Mouse (Mus musculus): ENCODE measurements at regions not wholly inside any gene's neighbourhood (a gene's known extent, or its start where the extent isn't known, plus 50 kb on each side); places are given as distances from the start of the nearest gene placed in this dataset.

GRCm38 (mm10) chr16:24124766-24125165, 136.1 kb upstream of the Bcl6 start:
- in situ Hi-C loops (cut with MboI; ENCODE audit: unreplicated experiment in 2 of 2) = loop anchor here in 1 of 2 experiments (25.0 kb wide), 1 partner anchor 1838 kb away; no protein-coding TSS in a partner anchor

DNA sequence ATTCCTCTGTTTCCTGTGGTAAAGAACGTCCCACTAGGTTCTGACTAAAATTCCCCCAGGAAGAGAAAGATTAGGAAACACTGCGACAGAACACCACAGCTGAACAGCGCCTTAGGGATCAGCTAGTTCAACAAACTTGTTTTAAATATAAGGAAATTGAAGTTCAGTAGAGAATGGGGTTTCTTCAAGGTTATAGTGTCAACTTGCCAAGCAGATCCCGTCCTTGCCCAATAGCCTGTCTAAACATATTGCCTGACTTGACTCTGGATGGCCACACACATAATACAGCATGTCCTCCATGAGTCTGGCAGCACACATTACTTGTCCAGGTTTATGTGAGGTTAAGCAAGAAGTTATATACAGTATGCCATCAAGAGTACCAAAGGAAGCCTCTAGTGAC, 135.4 kb upstream of the Bcl6 start:
- in situ Hi-C loops (cut with MboI; ENCODE audit: unreplicated experiment in 2 of 2) = no loop called here

GRCm38 (mm10) chr16:24121633-24122032, 133.0 kb upstream of the Bcl6 start:
- in situ Hi-C loops (cut with MboI; ENCODE audit: unreplicated experiment in 2 of 2) = no loop called here

GRCm38 (mm10) chr16:24120836-24121235, 132.2 kb upstream of the Bcl6 start:
- in situ Hi-C loops (cut with MboI; ENCODE audit: unreplicated experiment in 2 of 2) = no loop called here

- in situ Hi-C loops (cut with MboI; ENCODE audit: unreplicated experiment in 2 of 2) = no loop called here
Measured at GRCm38 (mm10) chr16:24118487-24118886, 129.8 kb upstream of the Bcl6 start.

DNA sequence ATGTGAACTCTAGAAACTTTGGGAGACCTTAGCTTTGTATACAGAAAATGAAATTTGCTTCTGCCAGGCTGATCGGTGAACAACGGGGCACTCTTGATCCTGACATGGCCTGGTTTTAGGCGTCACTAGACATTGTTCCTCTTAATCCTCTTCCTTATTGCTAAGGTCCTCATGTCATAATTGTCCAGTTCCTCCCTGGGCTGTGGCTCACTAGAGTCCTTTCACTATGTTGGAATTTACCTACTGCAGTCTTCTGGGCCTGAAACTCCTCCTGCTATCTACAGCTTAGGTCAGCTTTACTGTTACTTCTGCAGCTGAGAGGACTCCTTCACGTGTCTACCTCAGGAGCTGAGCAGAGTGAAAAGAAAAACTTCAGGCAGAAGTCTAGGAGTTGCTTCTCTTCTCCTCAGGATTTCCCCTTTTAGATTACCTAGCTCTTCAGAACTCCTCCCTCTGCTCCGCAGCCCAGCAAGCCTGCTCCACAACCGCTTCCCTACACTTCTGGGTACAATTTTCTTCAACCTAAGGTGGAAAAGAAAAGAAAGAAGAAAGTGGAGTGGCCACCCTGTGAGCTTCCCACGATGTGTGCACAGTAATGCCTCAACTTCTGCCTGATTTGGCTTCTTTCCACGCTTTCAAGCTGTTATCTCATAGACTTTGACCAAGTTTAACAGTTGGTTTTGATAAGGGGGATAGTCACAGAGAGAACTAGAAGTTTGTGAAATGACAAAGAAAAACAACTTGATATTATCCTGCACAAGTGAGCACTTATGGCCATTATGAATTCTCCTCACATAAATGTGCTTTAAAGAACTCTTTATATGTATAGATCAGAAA, 114.4 kb upstream of the Bcl6 start:
- in situ Hi-C loops (cut with MboI; ENCODE audit: unreplicated experiment in 2 of 2) = no loop called here

- in situ Hi-C loops (cut with MboI; ENCODE audit: unreplicated experiment in 2 of 2) = no loop called here
Measured at GRCm38 (mm10) chr16:24097596-24097995, 108.9 kb upstream of the Bcl6 start.

GRCm38 (mm10) chr16:24096076-24096475, 107.4 kb upstream of the Bcl6 start:
- in situ Hi-C loops (cut with MboI; ENCODE audit: unreplicated experiment in 2 of 2) = no loop called here

DNA sequence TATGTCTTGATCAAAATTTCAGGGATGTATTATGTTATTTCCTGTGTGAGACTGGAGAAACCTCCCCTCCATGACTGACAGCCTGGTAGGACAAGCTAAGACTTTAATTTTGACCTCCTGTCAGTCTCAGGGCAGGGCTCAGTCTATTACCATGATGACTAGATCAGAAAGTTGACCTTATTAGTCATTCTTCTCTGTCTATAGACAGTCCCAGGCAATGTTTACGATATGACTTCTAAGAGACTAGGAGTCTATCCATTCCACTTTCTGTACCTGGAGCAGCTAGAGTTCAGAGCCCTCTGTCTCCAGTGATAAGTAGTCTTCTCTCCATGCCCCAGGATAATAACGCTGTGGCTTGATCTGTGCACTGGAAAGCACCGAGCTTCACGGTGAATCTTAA, 107.0 kb upstream of the Bcl6 start:
- in situ Hi-C loops (cut with MboI; ENCODE audit: unreplicated experiment in 2 of 2) = no loop called here

GRCm38 (mm10) chr16:24094566-24094965, 105.9 kb upstream of the Bcl6 start:
- in situ Hi-C loops (cut with MboI; ENCODE audit: unreplicated experiment in 2 of 2) = no loop called here

DNA sequence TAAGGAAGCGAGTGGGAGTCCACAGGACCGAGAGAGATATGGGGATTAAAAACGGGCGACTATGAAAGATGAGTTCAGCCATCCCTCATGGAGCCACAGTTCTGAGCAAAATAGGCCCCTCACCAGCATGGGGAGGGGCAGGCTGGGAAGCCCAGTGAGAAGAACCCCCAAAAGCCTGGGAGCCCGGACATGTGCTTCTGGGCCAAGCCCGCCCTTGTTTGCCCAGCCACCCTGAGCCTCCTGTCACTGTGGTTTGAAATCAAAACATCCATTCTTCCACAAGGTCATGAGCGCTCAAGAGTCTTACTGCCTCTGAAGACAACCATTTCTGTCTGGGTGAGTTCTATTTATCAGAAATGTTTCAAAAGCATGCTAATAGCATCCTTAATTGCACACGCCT, 105.0 kb upstream of the Bcl6 start:
- in situ Hi-C loops (cut with MboI; ENCODE audit: unreplicated experiment in 2 of 2) = no loop called here

DNA sequence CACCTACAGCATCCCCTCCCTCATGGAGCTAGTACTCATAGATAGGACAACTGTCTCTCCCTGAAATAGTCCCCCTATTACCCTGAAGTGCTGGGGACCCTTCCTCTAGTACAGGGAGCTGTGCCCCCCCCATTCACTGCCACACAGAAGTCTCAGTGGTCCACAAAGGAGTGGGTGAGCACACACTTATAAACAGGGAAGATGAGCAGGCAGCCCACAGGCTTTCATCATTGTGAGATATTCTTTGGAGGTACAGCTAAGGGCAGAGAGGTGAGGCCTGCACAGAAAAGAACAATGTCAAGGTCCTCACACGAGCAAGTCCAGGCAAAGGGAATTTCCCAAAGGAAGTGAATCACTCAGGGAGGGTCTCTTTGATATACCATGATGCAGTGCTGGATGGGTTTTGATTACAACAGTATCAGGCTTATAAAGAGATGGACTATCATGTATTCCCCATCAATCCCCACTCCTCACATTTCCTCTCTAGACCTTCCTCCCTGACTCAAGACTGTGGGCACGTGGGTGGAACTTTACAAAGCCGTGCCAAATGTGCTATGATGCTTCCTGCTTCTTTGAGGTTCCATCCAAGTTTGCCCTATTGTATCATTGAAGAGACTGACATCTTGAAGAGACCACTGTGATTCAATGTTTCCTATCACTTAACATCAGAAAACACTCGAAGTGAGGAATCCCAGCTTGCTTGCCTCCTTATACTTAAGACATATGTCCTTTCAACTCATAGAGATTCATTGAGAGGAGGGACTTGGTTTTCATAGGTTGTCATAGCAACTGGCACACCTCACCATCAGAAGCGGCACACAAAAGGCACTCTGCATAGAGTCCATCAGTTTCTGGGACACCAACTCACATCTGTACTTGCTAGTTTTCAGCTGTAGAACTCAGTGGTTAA, 104.2 kb upstream of the Bcl6 start:
- in situ Hi-C loops (cut with MboI; ENCODE audit: unreplicated experiment in 2 of 2) = no loop called here

DNA sequence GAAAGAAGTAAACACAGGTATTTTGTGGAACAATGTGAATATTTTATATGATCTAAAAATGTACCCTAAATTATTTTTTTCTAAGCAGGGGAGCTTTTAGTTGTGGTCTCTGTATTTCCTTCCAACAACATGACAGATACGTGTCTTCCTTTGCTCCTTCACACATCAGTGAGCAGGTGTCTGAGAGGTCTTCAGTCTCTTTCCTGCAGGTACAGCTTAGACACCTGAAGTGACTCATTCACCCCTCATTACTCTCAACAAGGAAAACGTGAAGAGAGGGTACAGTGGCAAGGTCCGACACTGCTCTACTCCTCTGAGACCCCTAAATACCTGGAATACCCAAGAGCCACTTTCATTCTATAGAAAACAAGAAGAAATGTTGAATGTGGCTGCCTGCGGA, 103.5 kb upstream of the Bcl6 start:
- in situ Hi-C loops (cut with MboI; ENCODE audit: unreplicated experiment in 2 of 2) = no loop called here

GRCm38 (mm10) chr16:24090981-24091380, 102.3 kb upstream of the Bcl6 start:
- in situ Hi-C loops (cut with MboI; ENCODE audit: unreplicated experiment in 2 of 2) = no loop called here

DNA sequence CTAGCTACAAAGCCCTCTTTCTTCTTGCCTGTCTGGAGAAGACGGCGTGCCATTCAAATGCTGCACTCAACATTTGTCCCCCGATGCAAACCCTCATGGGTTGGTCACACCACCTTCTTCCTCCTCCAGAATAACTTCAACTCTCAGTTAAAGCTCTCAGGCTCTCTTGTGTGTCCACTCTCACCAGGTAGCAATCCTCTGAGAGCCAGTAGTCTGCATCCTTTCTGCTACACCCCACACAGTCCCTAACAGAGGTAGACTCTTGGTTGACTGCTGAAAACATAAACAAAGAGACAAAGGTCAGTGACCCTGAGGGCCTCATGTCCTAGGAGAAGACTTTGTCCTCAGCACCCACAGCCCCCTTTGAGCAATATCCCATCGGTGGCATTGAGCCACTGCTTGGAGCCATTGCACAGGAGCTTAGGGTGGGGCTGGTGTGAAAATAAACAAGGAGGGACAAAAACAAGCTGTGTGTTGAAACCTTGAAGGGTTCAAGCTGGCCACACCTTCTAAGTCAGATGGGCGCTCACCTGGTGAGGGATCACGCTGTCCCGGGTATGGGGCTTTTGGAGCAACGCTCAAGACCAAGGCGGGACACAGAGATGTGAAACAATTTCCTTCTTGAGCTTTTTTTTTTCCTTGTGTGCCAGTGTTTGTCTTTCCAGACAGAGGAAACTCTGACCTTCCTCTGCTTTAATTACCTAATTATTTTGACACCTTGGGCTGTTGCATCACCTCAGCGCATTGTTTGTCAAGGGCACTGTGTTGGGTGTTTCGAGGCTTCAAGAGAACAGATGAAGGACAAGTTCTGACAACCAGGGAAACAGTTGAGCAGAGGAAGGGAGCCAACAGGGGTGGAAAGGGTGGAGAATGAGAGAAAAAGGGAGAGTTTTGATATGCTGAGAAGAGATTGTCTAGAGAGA, 101.4 kb upstream of the Bcl6 start:
- in situ Hi-C loops (cut with MboI; ENCODE audit: unreplicated experiment in 2 of 2) = no loop called here

- in situ Hi-C loops (cut with MboI; ENCODE audit: unreplicated experiment in 2 of 2) = no loop called here
Measured at GRCm38 (mm10) chr16:24083966-24084365, 95.3 kb upstream of the Bcl6 start.

- in situ Hi-C loops (cut with MboI; ENCODE audit: unreplicated experiment in 2 of 2) = no loop called here
Measured at GRCm38 (mm10) chr16:24080471-24080870, 91.8 kb upstream of the Bcl6 start.

- in situ Hi-C loops (cut with MboI; ENCODE audit: unreplicated experiment in 2 of 2) = no loop called here
Measured at GRCm38 (mm10) chr16:24078622-24079021, 90.0 kb upstream of the Bcl6 start.

GRCm38 (mm10) chr16:24077428-24077827, 88.8 kb upstream of the Bcl6 start:
- in situ Hi-C loops (cut with MboI; ENCODE audit: unreplicated experiment in 2 of 2) = no loop called here

GRCm38 (mm10) chr16:24076799-24077136, 88.1 kb upstream of the Bcl6 start:
- in situ Hi-C loops (cut with MboI; ENCODE audit: unreplicated experiment in 2 of 2) = no loop called here

Data from v-Abl transformed pro-B cells (cell line).